In genomic region chr7:27653681-27654437, GRCm38 (mm10) we compare ENCODE assay signal across 8 mouse cellular contexts. TPM values are rescaled to one million over a fixed set of nuclear protein-coding genes. Genes with fewer than 3 reads are reported as not detected.
DNase-seq lines count a peak whose midpoint lies in the region; ATAC-seq lines count a peak whose summit lies in the region.

Gene Ttc9b (plus strand): TSS chr7:27653915.

- H3K36me3 ChIP-seq in embryonic facial prominence, embryonic 10.5 days (replicated peaks), result peaks cover 32% of the 10 kb centered on the region
- no peaks in the 10 kb centered on the region for H3K36me3 ChIP-seq in splenic B cell, adult 2 months (ENCODE audit: control insufficient read depth, insufficient read depth, low read length, poor library complexity, severe bottlenecking)

- intact Hi-C loops in heart, postnatal 36 days (cut with DNase I), result loop anchor here (5.0 kb wide), 1 partner anchor 77 kb away; no protein-coding TSS in a partner anchor

- no peak within 1 kb of the TSS for H3K27ac ChIP-seq in embryonic facial prominence, embryonic 10.5 days (replicated peaks)

- 4% methylated on average over 62 of the region's 62 CpGs for WGBS in embryonic facial prominence, embryonic 10.5 days

- H3K9me3 ChIP-seq in embryonic facial prominence, embryonic 10.5 days, result no peaks in the 10 kb centered on the region

- H3K27me3 ChIP-seq in embryonic facial prominence, embryonic 10.5 days (replicated peaks; ENCODE audit: low read depth, poor library complexity, severe bottlenecking), result peaks cover 68% of the 10 kb centered on the region
- no peaks in the 10 kb centered on the region; the same call in none of the 2 replicates for H3K27me3 ChIP-seq in splenic B cell, adult 2 months (ENCODE audit: control insufficient read depth, insufficient read depth, low read length, poor library complexity, severe bottlenecking)

- peak within 1 kb of the TSS; percentile 57 for H3K4me3 ChIP-seq in embryonic facial prominence, embryonic 10.5 days

- peaks cover 21% of the 10 kb centered on the region for H3K4me1 ChIP-seq in embryonic facial prominence, embryonic 10.5 days

- peak; percentile 29; the same call in 1 of the 2 replicates for ATAC-seq in megakaryocyte-erythroid progenitor cell, adult 5-6 weeks (replicated peaks; ENCODE audit: low FRiP score, low TSS enrichment, poor library complexity, severe bottlenecking)

- peak; percentile 54 for DNase-seq in adrenal gland, adult 2 months
- no peak for DNase-seq in adrenal gland, adult 8-10 months
- DNase-seq in T-cell, adult 2 months (ENCODE audit: low spot score), result peak; percentile 44
- DNase-seq in embryonic facial prominence, embryonic 10.5 days (ENCODE audit: low spot score), result peak; percentile 80
- DNase-seq in heart, postnatal 36 days, result peak; percentile 22 to 29
- peak; percentile 73 to 83 for DNase-seq in layer of hippocampus, postnatal 10 days (ENCODE audit: low spot score in 2 of 2)
- DNase-seq in splenic B cell, adult 2 months (ENCODE audit: low read depth, low spot score), result peak; percentile 61

RNA-seq across cellular contexts. Expression of gene Ttc9b, which starts in this region (rescaled TPM):
- total RNA-seq in adrenal gland, adult 2 months (2021), result not detected
- polyA plus RNA-seq in adrenal gland, adult 2 months (2012; rRNA removed), result 0.06 and 0.48 TPM in 2 replicates
- total RNA-seq in adrenal gland, adult 8-10 months (2022), result not detected
- polyA plus RNA-seq in embryonic facial prominence, embryonic 10.5 days (2016; fragmentation: Nextera tagmentation; extraction: Ambion mirVana), result 1.6 and 1.9 TPM in 2 replicates
- not detected for total RNA-seq in heart, postnatal 36 days (2021)
- 100 to 1,000 TPM; 106 to 114 TPM for total RNA-seq in layer of hippocampus, postnatal 10 days (2021)
- total RNA-seq in megakaryocyte-erythroid progenitor cell, adult 5-6 weeks (2014; fragmentation: Nextera tagmentation), result not detected in 2 replicates
- not detected in 2 replicates for total RNA-seq in megakaryocyte-erythroid progenitor cell, adult 5-6 weeks (2017)

Comparison
In these comparisons a context has a peak if more than half of its experiments do, and no peak if none do; other contexts are left out.
1. RNA of gene Ttc9b (total RNA-seq): 106 to 114 TPM in layer of hippocampus, postnatal 10 days; not detected in adrenal gland, adult 8-10 months, not detected in adrenal gland, adult 2 months, not detected in heart, postnatal 36 days and not detected in megakaryocyte-erythroid progenitor cell, adult 5-6 weeks; every median in the first group is over 10 times any median in the second.
2. Peak in DNase-seq in adrenal gland, adult 2 months; RNA of the gene not detected or under 1 TPM.
3. Peak in DNase-seq in heart, postnatal 36 days; RNA of the gene not detected or under 1 TPM.
4. Peak in ATAC-seq in megakaryocyte-erythroid progenitor cell, adult 5-6 weeks; RNA of the gene not detected or under 1 TPM.